Mouse (Mus musculus) heart, embryonic 11.5 days (tissue): ENCODE measurements around the gene Psma7. TPM values are rescaled to one million over a fixed set of nuclear protein-coding genes. Genes with fewer than 3 reads are reported as not detected.
A peak's percentile ranks its signal among the peaks of the same experiment; 100 is the strongest.

ENCODE experiments used
- ATAC-seq: fragments of 200-750 bp; cut with Nextera tagmentation; replicated peaks from 2 replicates; pipeline ENCODE4 v1.8.0; 2017; ENCODE audit warnings: moderate library complexity; ENCODE audit not compliant: insufficient number of reproducible peaks, low FRiP score, low TSS enrichment
- H3K27ac ChIP-seq: fragments of 300-500 bp; sonication (generic); 2 replicates; pipeline ENCODE4 v1.5.1; 2014; ENCODE audit warnings: mild to moderate bottlenecking, low read depth, low read length
- H3K27me3 ChIP-seq: fragments of 300-500 bp; sonication (generic); 2 replicates; pipeline ENCODE4 v1.6.1; 2014; ENCODE audit warnings: mild to moderate bottlenecking, low read length, mixed read lengths; ENCODE audit not compliant: control insufficient read depth, insufficient read depth
- H3K36me3 ChIP-seq: fragments of 300-500 bp; sonication (generic); 2 replicates; pipeline ENCODE4 v1.6.1; 2014; ENCODE audit warnings: mild to moderate bottlenecking, low read length, moderate library complexity, mixed read lengths; ENCODE audit not compliant: control insufficient read depth, insufficient read depth
- H3K4me1 ChIP-seq: fragments of 300-500 bp; sonication (generic); 2 replicates; pipeline ENCODE4 v1.6.1; 2014; ENCODE audit warnings: low read length; ENCODE audit not compliant: control insufficient read depth, insufficient read depth
- H3K4me2 ChIP-seq: fragments of 300-500 bp; sonication (generic); 2 replicates; pipeline ENCODE4 v1.6.1; 2014; ENCODE audit warnings: mild to moderate bottlenecking, moderate library complexity
- H3K4me3 ChIP-seq: fragments of 300-500 bp; sonication (generic); 2 replicates; pipeline ENCODE4 v1.5.1; 2014; ENCODE audit warnings: low read depth, low read length
- H3K9ac ChIP-seq: fragments of 300-500 bp; sonication (generic); 2 replicates; pipeline ENCODE4 v1.6.1; 2014; ENCODE audit warnings: mild to moderate bottlenecking, low read depth, low read length, moderate library complexity
- H3K9me3 ChIP-seq: fragments of 300-500 bp; sonication (generic); replicated peaks from 2 replicates; pipeline ENCODE4 v1.6.1; 2016; ENCODE audit warnings: low read length; ENCODE audit not compliant: control insufficient read depth
- WGBS: fragments of 180-500 bp; shearing (Covaris S2); extraction: QIAGEN DNeasy Blood & Tissue Kit; methylation state at CpG from one replicate; pipeline ENCODE4 v1.1.7; 2014; ENCODE audit not compliant: insufficient replicate concordance; 5-methylcytosine and 5-hydroxymethylcytosine counted together
- polyA plus RNA-seq: library from polyadenylated mRNA; unstranded; fragments of >200 nt; fragmentation: Nextera tagmentation; extraction: Ambion mirVana; gene quantifications from 2 replicates; pipeline ENCODE4 v1.2.1, GENCODE M21; 2014

Psma7 gene
- 495 and 521 TPM in 2 replicates for polyA plus RNA-seq

GRCm38 (mm10) chr2:180042256-180042857 lies at the start of gene Psma7, which contains the start of gene Ss18l1:
Gene Psma7, minus strand, starts transcription at chr2:180042433.
Gene Ss18l1, plus strand, starts transcription at chr2:180042509.
- ATAC-seq, result peak; percentile 94
- peaks cover 18% of the 10 kb centered on the region for H3K36me3 ChIP-seq
- under 1% methylated on average over 75 of the region's 78 CpGs for WGBS
- no peaks in the 10 kb centered on the region for H3K27me3 ChIP-seq
- peak within 1 kb of the TSS; percentile 95 for H3K9ac ChIP-seq
- peak within 1 kb of the TSS; percentile 96 for H3K4me2 ChIP-seq
- H3K27ac ChIP-seq, result peak within 1 kb of the TSS; percentile 74
- H3K4me1 ChIP-seq, result peaks cover 15% of the 10 kb centered on the region
- H3K9me3 ChIP-seq, result no peaks in the 10 kb centered on the region
- H3K4me3 ChIP-seq, result peak within 1 kb of the TSS; percentile 72

DNA sequence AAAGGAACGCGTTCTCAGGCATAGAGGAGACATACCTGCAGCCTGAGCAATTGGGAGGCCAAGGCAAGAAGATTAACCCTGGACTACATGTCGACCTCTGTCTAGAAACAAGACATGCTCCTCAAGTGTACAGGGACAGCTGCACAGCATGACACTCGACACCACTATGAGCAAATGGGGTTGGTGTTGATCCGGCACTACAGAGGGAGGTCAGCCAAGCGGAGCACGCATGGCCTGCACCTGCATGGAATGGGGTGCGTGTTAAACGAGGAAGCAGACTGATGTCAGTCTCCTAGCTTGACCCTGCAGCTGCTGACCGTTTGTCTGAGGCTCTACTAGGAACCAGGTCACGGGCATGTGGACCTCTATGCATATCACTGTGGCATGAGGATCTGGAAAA lies 48.1 kb upstream of the Psma7 start:
- H3K27ac ChIP-seq, result no peak overlapping the region
- no peak overlapping the region for H3K4me2 ChIP-seq
- no peaks in the 10 kb centered on the region for H3K9me3 ChIP-seq
- H3K36me3 ChIP-seq, result no peaks in the 10 kb centered on the region
- no peak overlapping the region for H3K9ac ChIP-seq
- H3K4me1 ChIP-seq, result no peaks in the 10 kb centered on the region
- no peaks in the 10 kb centered on the region; the same call in 1 of the 2 replicates for H3K27me3 ChIP-seq
- no peak overlapping the region for H3K4me3 ChIP-seq
- 61% methylated on average over 11 of the region's 11 CpGs for WGBS
- ATAC-seq, result no peak

DNA sequence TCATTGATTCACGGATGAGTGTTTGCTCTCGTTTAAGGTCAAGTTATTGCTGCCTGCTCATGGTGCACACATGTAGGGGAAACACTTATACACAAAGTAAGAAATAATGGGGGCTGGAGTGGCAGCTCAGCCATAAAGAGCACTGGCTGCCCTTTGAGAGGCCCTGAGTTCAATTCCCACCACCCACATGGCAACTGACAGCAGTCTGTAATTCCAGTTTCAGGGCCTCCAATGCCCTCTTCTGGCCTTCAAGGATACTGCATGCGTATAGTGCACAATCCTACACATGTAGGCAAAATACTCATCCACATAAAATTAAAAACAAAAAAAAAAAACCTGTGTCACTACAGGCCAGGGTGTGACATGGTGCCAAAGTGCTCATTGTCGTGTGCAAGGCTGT lies 45.2 kb upstream of the Psma7 start:
- Histone ChIP-seq H3K9me3 (no peaks in the 10 kb centered on the region), H3K4me3 (no peak overlapping the region), H3K4me2 (no peak overlapping the region), H3K27me3 (no peaks in the 10 kb centered on the region; the same call in 1 of the 2 replicates), H3K27ac (no peak overlapping the region), H3K36me3 (peaks cover 3% of the 10 kb centered on the region), H3K4me1 (no peaks in the 10 kb centered on the region), H3K9ac (no peak overlapping the region)
- 84% methylated on average over 4 of the region's 4 CpGs for WGBS
- ATAC-seq, result no peak

DNA sequence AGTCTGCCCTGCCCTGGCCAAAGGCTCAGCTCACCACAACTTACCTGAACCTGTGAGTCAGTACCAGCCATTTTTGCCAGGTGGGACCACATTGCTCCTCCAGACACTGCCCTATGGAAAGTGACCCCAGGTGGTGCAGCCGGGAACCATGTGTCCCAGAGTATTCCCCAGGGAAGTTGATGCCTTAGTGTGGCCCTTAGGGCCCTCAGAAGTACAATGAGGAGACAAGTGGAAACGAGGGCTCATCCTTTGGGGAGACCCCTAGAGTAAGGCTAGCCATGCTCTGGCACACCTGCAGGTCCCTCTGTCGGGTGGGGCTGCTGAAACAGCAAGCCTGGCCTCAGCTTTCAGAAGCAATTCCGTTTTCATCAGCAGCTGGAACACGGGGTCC lies 44.4 kb upstream of the Psma7 start:
- Histone ChIP-seq H3K27me3 (no peaks in the 10 kb centered on the region; the same call in 1 of the 2 replicates), H3K36me3 (peaks cover 3% of the 10 kb centered on the region), H3K4me1 (no peaks in the 10 kb centered on the region), H3K4me2 (no peak overlapping the region), H3K9ac (no peak overlapping the region), H3K9me3 (no peaks in the 10 kb centered on the region), H3K4me3 (no peak overlapping the region), H3K27ac (no peak overlapping the region)
- WGBS, result 88% methylated on average over 5 of the region's 5 CpGs
- ATAC-seq, result no peak

- WGBS, result 69% methylated on average over 16 of the region's 16 CpGs
Measured at GRCm38 (mm10) chr2:180085926-180086636, 43.8 kb upstream of the Psma7 start.

GRCm38 (mm10) chr2:180084565-180084964 lies 42.3 kb upstream of the Psma7 start:
- H3K9me3 ChIP-seq, result no peaks in the 10 kb centered on the region
- WGBS, result 46% methylated on average over 3 of the region's 3 CpGs
- peaks cover 3% of the 10 kb centered on the region for H3K36me3 ChIP-seq
- no peak overlapping the region for H3K9ac ChIP-seq
- no peaks in the 10 kb centered on the region for H3K4me1 ChIP-seq
- no peak overlapping the region for H3K4me3 ChIP-seq
- H3K4me2 ChIP-seq, result no peak overlapping the region
- H3K27ac ChIP-seq, result no peak overlapping the region
- ATAC-seq, result no peak
- no peaks in the 10 kb centered on the region; the same call in 1 of the 2 replicates for H3K27me3 ChIP-seq

More at GRCm38 (mm10) chr2:180085926-180086636, 43.8 kb upstream of the Psma7 start:
- H3K9me3 ChIP-seq, result no peaks in the 10 kb centered on the region
- no peaks in the 10 kb centered on the region; the same call in 1 of the 2 replicates for H3K27me3 ChIP-seq
- no peaks in the 10 kb centered on the region for H3K4me1 ChIP-seq
- no peak overlapping the region for H3K9ac ChIP-seq
- ATAC-seq, result no peak
- peaks cover 3% of the 10 kb centered on the region for H3K36me3 ChIP-seq
- no peak overlapping the region for H3K27ac ChIP-seq
- H3K4me3 ChIP-seq, result no peak overlapping the region
- no peak overlapping the region for H3K4me2 ChIP-seq

DNA sequence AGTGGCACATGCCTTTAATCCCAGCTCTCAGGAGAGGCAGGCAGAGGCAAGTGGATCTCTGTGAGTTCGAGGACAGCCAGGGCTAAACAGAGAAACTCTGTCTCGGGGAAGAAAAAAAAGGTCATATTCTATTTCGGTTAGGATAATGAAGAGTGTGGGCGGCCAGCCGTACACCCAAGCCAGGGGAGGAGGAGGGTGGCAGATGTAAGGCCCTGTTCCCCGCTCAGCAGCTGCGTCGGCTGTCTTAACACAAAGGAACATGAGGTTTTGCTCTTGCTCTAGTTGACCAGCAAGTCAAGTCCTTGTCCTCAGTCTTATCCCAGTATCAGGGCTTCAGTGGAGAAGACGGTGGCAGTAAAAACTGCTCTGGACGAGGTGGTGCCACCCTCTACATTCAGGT lies 40.8 kb upstream of the Psma7 start:
- no peak for ATAC-seq
- no peak overlapping the region for H3K27ac ChIP-seq
- no peaks in the 10 kb centered on the region for H3K9me3 ChIP-seq
- H3K4me1 ChIP-seq, result no peaks in the 10 kb centered on the region
- no peak overlapping the region for H3K9ac ChIP-seq
- H3K36me3 ChIP-seq, result peaks cover 3% of the 10 kb centered on the region
- H3K27me3 ChIP-seq, result no peaks in the 10 kb centered on the region
- no peak overlapping the region for H3K4me2 ChIP-seq
- no peak overlapping the region for H3K4me3 ChIP-seq
- WGBS, result 90% methylated on average over 10 of the region's 10 CpGs

- no peak overlapping the region for H3K4me3 ChIP-seq
- no peak overlapping the region for H3K27ac ChIP-seq
- H3K9me3 ChIP-seq, result no peaks in the 10 kb centered on the region
- H3K4me1 ChIP-seq, result no peaks in the 10 kb centered on the region
- no peaks in the 10 kb centered on the region for H3K27me3 ChIP-seq
- no peak overlapping the region for H3K4me2 ChIP-seq
- WGBS, result 88% methylated on average over 8 of the region's 8 CpGs
- ATAC-seq, result no peak
- peaks cover 3% of the 10 kb centered on the region for H3K36me3 ChIP-seq
- no peak overlapping the region for H3K9ac ChIP-seq
Measured at GRCm38 (mm10) chr2:180080680-180081079, 38.4 kb upstream of the Psma7 start.
